Mouse (Mus musculus) erythroblast, embryonic 14.5 days (primary cell): ENCODE results near the gene Hs3st2.

Source experiments
- GATA1 ChIP-seq: IDR thresholded peaks from 2 replicates; pipeline ENCODE4 v1.6.1; 2012; ENCODE audit warnings: low read length, inconsistent platforms, mixed read lengths
- TAL1 ChIP-seq: IDR thresholded peaks from 3 replicates; pipeline ENCODE4 v1.6.1; 2012; ENCODE audit warnings: low read length, inconsistent platforms, mixed read lengths

GRCm38 (mm10) chr7:121391225-121391983, at the start of gene Hs3st2:
- no peak for TF ChIP-seq TAL1
- no peak for TF ChIP-seq GATA1
